Comparison of ENCODE assay signal across 15 mouse cellular contexts in the genomic region with DNA sequence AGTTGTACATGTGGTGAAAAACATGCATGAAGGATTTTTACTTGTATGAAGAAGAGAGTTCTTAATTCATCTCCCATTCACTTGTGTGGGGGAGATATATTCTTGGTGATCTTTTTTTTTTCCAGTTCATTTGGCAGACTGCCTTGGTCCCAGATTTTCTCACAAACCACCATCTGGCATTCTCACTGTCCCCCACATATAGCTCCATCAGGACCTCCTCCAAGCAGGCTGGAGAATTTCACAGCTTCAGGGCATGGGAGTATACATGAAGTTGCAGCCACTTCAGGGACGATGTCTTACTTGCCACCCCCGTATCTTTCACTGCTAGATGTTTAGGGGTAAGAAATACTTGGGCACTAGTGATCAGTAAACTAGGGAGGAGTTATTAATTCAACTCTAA.
DNase-seq lines count a peak whose midpoint lies in the region; ATAC-seq and TF ChIP-seq lines count a peak whose summit lies in the region.
"Had no signal": no experiment of that assay in that cellular context is flagged by ENCODE, and none has a peak within 500 bp of the region (broad histone marks: within the 10 kb centered on the region; RNA-seq: fewer than 3 reads in every experiment).

No protein-coding gene starts in this region.

- DNase-seq in lung, embryonic 14.5 days, result peak; percentile 57
- DNase-seq in lung, adult 2 months, result no peak
- DNase-seq in cerebellum, adult 9-11 months, result peak; percentile 78
- DNase-seq in layer of hippocampus, adult 9-10 months (ENCODE audit: low spot score), result peak; percentile 7
- DNase-seq in right cerebral cortex, postnatal 25 days, result peak; percentile 22
- DNase-seq in adrenal gland, adult (ENCODE audit: inconsistent age in 2 of 2, low spot score in 1 of 2), result no peak
- DNase-seq in adrenal gland, postnatal 10 days, result no peak
- no peak for DNase-seq in gastrocnemius, postnatal 14 days
- DNase-seq: adrenal gland, postnatal 14 days had no signal

- H3K36me3 ChIP-seq in lung, embryonic 14.5 days (ENCODE audit: insufficient read depth), result no peaks in the 10 kb centered on the region
- H3K36me3 ChIP-seq: limb, embryonic 13.5 days; midbrain, embryonic 12.5 days had no signal

- H3K4me2 ChIP-seq in lung, embryonic 14.5 days, result no peak overlapping the region
- H3K4me2 ChIP-seq: heart, embryonic 11.5 days; limb, embryonic 13.5 days; midbrain, embryonic 12.5 days had no signal

- no peak overlapping the region for H3K4me3 ChIP-seq in lung, embryonic 14.5 days (ENCODE audit: low read depth, low read length)
- H3K4me3 ChIP-seq in lung, adult 2 months (replicated peaks; ENCODE audit: extremely low read depth, low read depth, low read length), result no peak overlapping the region
- H3K4me3 ChIP-seq: erythroblast, embryonic 14.5 days; limb, embryonic 13.5 days; midbrain, embryonic 12.5 days had no signal

- H3K9ac ChIP-seq in lung, embryonic 14.5 days, result no peak overlapping the region
- H3K9ac ChIP-seq: limb, embryonic 13.5 days; midbrain, embryonic 12.5 days had no signal

- TF ChIP-seq POLR2A in lung, adult 2 months (IDR thresholded peaks at IDR 0.05; ENCODE audit: borderline replicate concordance, extremely low read depth, low read depth, low read length), result no peak

- H3K4me1 ChIP-seq in lung, embryonic 14.5 days (ENCODE audit: insufficient read depth), result no peaks in the 10 kb centered on the region
- H3K4me1 ChIP-seq in lung, adult 2 months (ENCODE audit: control insufficient read depth, insufficient read depth, low read length), result no peaks in the 10 kb centered on the region
- H3K4me1 ChIP-seq: limb, embryonic 13.5 days; midbrain, embryonic 12.5 days had no signal

- WGBS in lung, embryonic 14.5 days, result 38% methylated on average over 2 of the region's 2 CpGs
- WGBS in lung, adult 2 months, result 60% methylated on average over 2 of the region's 2 CpGs

- H3K9me3 ChIP-seq in lung, embryonic 14.5 days (ENCODE audit: low read depth, low read length), result no peaks in the 10 kb centered on the region
- H3K9me3 ChIP-seq: limb, embryonic 13.5 days; midbrain, embryonic 12.5 days had no signal

- no peaks in the 10 kb centered on the region for H3K27me3 ChIP-seq in lung, embryonic 14.5 days (ENCODE audit: insufficient read depth, low read length)
- H3K27me3 ChIP-seq: limb, embryonic 13.5 days; midbrain, embryonic 12.5 days had no signal

- no peak for TF ChIP-seq CTCF in lung, embryonic 14.5 days (IDR thresholded peaks at IDR 0.05; ENCODE audit: low read depth)
- no peak for TF ChIP-seq CTCF in lung, adult 2 months (IDR thresholded peaks at IDR 0.05; ENCODE audit: insufficient read depth, low read length)

- H3K27ac ChIP-seq in lung, embryonic 14.5 days (ENCODE audit: low read depth), result no peak overlapping the region
- H3K27ac ChIP-seq: kidney, postnatal 0 days; limb, embryonic 13.5 days; midbrain, embryonic 12.5 days had no signal

- ATAC-seq in lung, embryonic 14.5 days (ENCODE audit: insufficient read depth), result no peak
- ATAC-seq: lung, postnatal 0 days had no signal

- intact Hi-C loops in gastrocnemius, postnatal 14 days (cut with DNase I; ENCODE audit: low total_unique reads), result no loop called here

Comparison
In these comparisons a context has a peak if more than half of its experiments do, and no peak if none do; other contexts are left out.
1. DNase-seq: peak in lung, embryonic 14.5 days (single experiment), cerebellum, adult 9-11 months (single experiment), layer of hippocampus, adult 9-10 months (single experiment) and right cerebral cortex, postnatal 25 days (single experiment); none in lung, adult 2 months (single experiment), adrenal gland, adult (0 of 2), adrenal gland, postnatal 10 days (single experiment) and gastrocnemius, postnatal 14 days (single experiment).